Mouse (Mus musculus): Measurements from ENCODE around the gene Rasal2. TPM values are rescaled to one million over a fixed set of nuclear protein-coding genes. Genes with fewer than 3 reads are reported as not detected.
A peak's percentile ranks its signal among the peaks of the same experiment; 100 is the strongest.
"Not testable (repeated sequence)": the region's sequence is repeated elsewhere in the genome, so short reads cannot be mapped to it uniquely, and the experiment has no call there.

Rasal2 gene
- total RNA-seq, 2 experiments from 2014 or later = 13.5 to 14.3 TPM

- intact Hi-C loops (cut with DNase I; ENCODE audit: low total_unique reads) = no loop called here
- DNase-seq = no peak
Measured at GRCm38 (mm10) chr1:157267894-157268293, 144.5 kb downstream of the Rasal2 start.

- peak; percentile 9 for DNase-seq
- intact Hi-C loops (cut with DNase I; ENCODE audit: low total_unique reads) = no loop called here
Measured at GRCm38 (mm10) chr1:157256562-157256961, 155.8 kb downstream of the Rasal2 start.

GRCm38 (mm10) chr1:157255776-157256175 lies 156.6 kb downstream of the Rasal2 start:
- no peak for DNase-seq
- intact Hi-C loops (cut with DNase I; ENCODE audit: low total_unique reads) = no loop called here

- no peak for DNase-seq
- intact Hi-C loops (cut with DNase I; ENCODE audit: low total_unique reads) = no loop called here
Measured at GRCm38 (mm10) chr1:157253600-157254490, 158.6 kb downstream of the Rasal2 start.

- DNase-seq = no peak
- intact Hi-C loops (cut with DNase I; ENCODE audit: low total_unique reads) = no loop called here
Measured at GRCm38 (mm10) chr1:157248112-157248511, 164.3 kb downstream of the Rasal2 start.

- intact Hi-C loops (cut with DNase I; ENCODE audit: low total_unique reads) = no loop called here
- no peak for DNase-seq
Measured at GRCm38 (mm10) chr1:157247341-157247740, 165.1 kb downstream of the Rasal2 start.

- intact Hi-C loops (cut with DNase I; ENCODE audit: low total_unique reads) = no loop called here
Measured at GRCm38 (mm10) chr1:157246779-157247178, 165.6 kb downstream of the Rasal2 start.

GRCm38 (mm10) chr1:157244453-157244790 lies 168.0 kb downstream of the Rasal2 start:
- intact Hi-C loops (cut with DNase I; ENCODE audit: low total_unique reads) = no loop called here
- DNase-seq = no peak

More at GRCm38 (mm10) chr1:157246779-157247178, 165.6 kb downstream of the Rasal2 start:
- no peak for DNase-seq

- intact Hi-C loops (cut with DNase I; ENCODE audit: low total_unique reads) = no loop called here
- no peak for DNase-seq
Measured at GRCm38 (mm10) chr1:157243576-157244452, 168.6 kb downstream of the Rasal2 start.

GRCm38 (mm10) chr1:157239687-157240086 lies 172.7 kb downstream of the Rasal2 start:
- intact Hi-C loops (cut with DNase I; ENCODE audit: low total_unique reads) = no loop called here
- DNase-seq = no peak

GRCm38 (mm10) chr1:157236650-157237344 lies 175.6 kb downstream of the Rasal2 start:
- intact Hi-C loops (cut with DNase I; ENCODE audit: low total_unique reads); DNase-seq: not testable (repeated sequence)

- intact Hi-C loops (cut with DNase I; ENCODE audit: low total_unique reads) = no loop called here
Measured at GRCm38 (mm10) chr1:157233451-157233850, 178.9 kb downstream of the Rasal2 start.

GRCm38 (mm10) chr1:157232372-157232771 lies 180.0 kb downstream of the Rasal2 start:
- intact Hi-C loops (cut with DNase I; ENCODE audit: low total_unique reads) = no loop called here
- DNase-seq = no peak

More at GRCm38 (mm10) chr1:157233451-157233850, 178.9 kb downstream of the Rasal2 start:
- DNase-seq = no peak

GRCm38 (mm10) chr1:157231016-157231415 lies 181.4 kb downstream of the Rasal2 start:
- intact Hi-C loops (cut with DNase I; ENCODE audit: low total_unique reads) = no loop called here
- no peak for DNase-seq

- intact Hi-C loops (cut with DNase I; ENCODE audit: low total_unique reads) = no loop called here
Measured at GRCm38 (mm10) chr1:157230386-157230785, 182.0 kb downstream of the Rasal2 start.

GRCm38 (mm10) chr1:157225013-157225412 lies 187.4 kb downstream of the Rasal2 start:
- intact Hi-C loops (cut with DNase I; ENCODE audit: low total_unique reads) = no loop called here
- DNase-seq = no peak

More at GRCm38 (mm10) chr1:157230386-157230785, 182.0 kb downstream of the Rasal2 start:
- no peak for DNase-seq

- no peak for DNase-seq
- intact Hi-C loops (cut with DNase I; ENCODE audit: low total_unique reads) = no loop called here
Measured at GRCm38 (mm10) chr1:157220910-157221309, 191.5 kb downstream of the Rasal2 start.

- intact Hi-C loops (cut with DNase I; ENCODE audit: low total_unique reads) = no loop called here
Measured at GRCm38 (mm10) chr1:157220466-157220865, 191.9 kb downstream of the Rasal2 start.

GRCm38 (mm10) chr1:157208754-157209153 lies 203.6 kb downstream of the Rasal2 start:
- intact Hi-C loops (cut with DNase I; ENCODE audit: low total_unique reads) = no loop called here
- no peak for DNase-seq

More at GRCm38 (mm10) chr1:157220466-157220865, 191.9 kb downstream of the Rasal2 start:
- no peak for DNase-seq

GRCm38 (mm10) chr1:157205685-157206084 lies 206.7 kb downstream of the Rasal2 start:
- intact Hi-C loops (cut with DNase I; ENCODE audit: low total_unique reads) = no loop called here
- DNase-seq = no peak
